ENCODE assay signal across 28 mouse cellular contexts in genomic region chrX:8927308-8927707, GRCm38 (mm10). TPM values are rescaled to one million over a fixed set of nuclear protein-coding genes. Genes with fewer than 3 reads are reported as not detected.
DNase-seq lines count a peak whose midpoint lies in the region; ATAC-seq and TF ChIP-seq lines count a peak whose summit lies in the region.
"Had no signal": no experiment of that assay in that cellular context is flagged by ENCODE, and none has a peak within 500 bp of the region (broad histone marks: within the 10 kb centered on the region; RNA-seq: fewer than 3 reads in every experiment).

No protein-coding gene starts in this region.

- TF ChIP-seq CTCF in hindbrain, postnatal 0 days (IDR thresholded peaks at IDR 0.05; ENCODE audit: low read depth): no peak

- H3K9me3 ChIP-seq in hindbrain, postnatal 0 days (ENCODE audit: low read length): no peaks in the 10 kb centered on the region
- H3K9me3 ChIP-seq in hindbrain, embryonic 14.5 days (ENCODE audit: control insufficient read depth, low read length): no peaks in the 10 kb centered on the region
- H3K9me3 ChIP-seq in midbrain, embryonic 11.5 days (ENCODE audit: control insufficient read depth, low read length): no peaks in the 10 kb centered on the region
- no peaks in the 10 kb centered on the region for H3K9me3 ChIP-seq in neural tube, embryonic 15.5 days (replicated peaks)
- H3K9me3 ChIP-seq: embryonic facial prominence, embryonic 15.5 days; heart, embryonic 12.5 days; hindbrain, embryonic 15.5 days had no signal

- H3K27me3 ChIP-seq in hindbrain, postnatal 0 days (ENCODE audit: insufficient read depth, low read length): no peaks in the 10 kb centered on the region
- no peaks in the 10 kb centered on the region for H3K27me3 ChIP-seq in hindbrain, embryonic 14.5 days (ENCODE audit: control insufficient read depth, insufficient read depth, low read length)
- no peaks in the 10 kb centered on the region for H3K27me3 ChIP-seq in midbrain, embryonic 11.5 days (ENCODE audit: control insufficient read depth, insufficient read depth, low read length)
- H3K27me3 ChIP-seq in neural tube, embryonic 15.5 days (replicated peaks): no peaks in the 10 kb centered on the region
- H3K27me3 ChIP-seq: embryonic facial prominence, embryonic 15.5 days; heart, embryonic 12.5 days; hindbrain, embryonic 15.5 days had no signal

- WGBS in hindbrain, postnatal 0 days: 48% methylated on average over 4 of the region's 4 CpGs
- 32% methylated on average over 4 of the region's 4 CpGs for WGBS in hindbrain, embryonic 14.5 days
- WGBS in midbrain, embryonic 11.5 days: 31% methylated on average over 4 of the region's 4 CpGs
- 27% methylated on average over 4 of the region's 4 CpGs for WGBS in neural tube, embryonic 15.5 days

- no peak for ATAC-seq in hindbrain, postnatal 0 days
- ATAC-seq in hindbrain, embryonic 14.5 days (ENCODE audit: low FRiP score): no peak
- ATAC-seq in midbrain, embryonic 11.5 days (ENCODE audit: low FRiP score): peak; percentile 68; the same call in 1 of the 2 replicates
- peak; percentile 50; the same call in 1 of the 2 replicates for ATAC-seq in neural tube, embryonic 15.5 days (ENCODE audit: low FRiP score)

- no peak overlapping the region for H3K9ac ChIP-seq in hindbrain, postnatal 0 days (replicated peaks; ENCODE audit: low read length)
- H3K9ac ChIP-seq in hindbrain, embryonic 14.5 days: no peak overlapping the region
- no peak overlapping the region for H3K9ac ChIP-seq in midbrain, embryonic 11.5 days (ENCODE audit: low read length)
- H3K9ac ChIP-seq in neural tube, embryonic 15.5 days (replicated peaks): no peak overlapping the region
- H3K9ac ChIP-seq: embryonic facial prominence, embryonic 15.5 days; heart, embryonic 12.5 days; hindbrain, embryonic 15.5 days had no signal

- H3K27ac ChIP-seq in hindbrain, postnatal 0 days: no peak overlapping the region
- no peak overlapping the region for H3K27ac ChIP-seq in hindbrain, embryonic 14.5 days
- no peak overlapping the region for H3K27ac ChIP-seq in midbrain, embryonic 11.5 days (ENCODE audit: low read depth, low read length)
- no peak overlapping the region for H3K27ac ChIP-seq in neural tube, embryonic 15.5 days (replicated peaks)
- H3K27ac ChIP-seq: embryonic facial prominence, embryonic 15.5 days; hindbrain, embryonic 15.5 days had no signal

- intact Hi-C loops in left cerebral cortex, postnatal 14 days (cut with DNase I): no loop called here

- H3K4me1 ChIP-seq in hindbrain, postnatal 0 days (ENCODE audit: insufficient read depth, low read length): no peaks in the 10 kb centered on the region
- no peaks in the 10 kb centered on the region for H3K4me1 ChIP-seq in hindbrain, embryonic 14.5 days (replicated peaks; ENCODE audit: control insufficient read depth, insufficient read depth, low read length)
- H3K4me1 ChIP-seq in midbrain, embryonic 11.5 days (ENCODE audit: control insufficient read depth, insufficient read depth, low read length): no peaks in the 10 kb centered on the region
- H3K4me1 ChIP-seq in neural tube, embryonic 15.5 days: no peaks in the 10 kb centered on the region
- H3K4me1 ChIP-seq: embryonic facial prominence, embryonic 15.5 days; heart, embryonic 12.5 days had no signal

- H3K4me3 ChIP-seq in hindbrain, postnatal 0 days (ENCODE audit: low read length): no peak overlapping the region
- H3K4me3 ChIP-seq in hindbrain, embryonic 14.5 days (replicated peaks; ENCODE audit: low read length): no peak overlapping the region
- H3K4me3 ChIP-seq in midbrain, embryonic 11.5 days (ENCODE audit: low read depth, low read length): no peak overlapping the region
- no peak overlapping the region for H3K4me3 ChIP-seq in neural tube, embryonic 15.5 days (replicated peaks)
- H3K4me3 ChIP-seq: embryonic facial prominence, embryonic 15.5 days; heart, embryonic 12.5 days; hindbrain, embryonic 15.5 days; myocyte had no signal

- no peak overlapping the region for H3K4me2 ChIP-seq in hindbrain, postnatal 0 days (ENCODE audit: low read depth, low read length)
- no peak overlapping the region for H3K4me2 ChIP-seq in hindbrain, embryonic 14.5 days (replicated peaks)
- no peak overlapping the region for H3K4me2 ChIP-seq in midbrain, embryonic 11.5 days
- no peak overlapping the region for H3K4me2 ChIP-seq in neural tube, embryonic 15.5 days
- H3K4me2 ChIP-seq: embryonic facial prominence, embryonic 15.5 days; heart, embryonic 12.5 days; hindbrain, embryonic 15.5 days; liver, embryonic 11.5 days had no signal

- no peaks in the 10 kb centered on the region for H3K36me3 ChIP-seq in hindbrain, postnatal 0 days (ENCODE audit: insufficient read depth, low read length)
- no peaks in the 10 kb centered on the region for H3K36me3 ChIP-seq in hindbrain, embryonic 14.5 days (replicated peaks; ENCODE audit: control insufficient read depth, insufficient read depth)
- no peaks in the 10 kb centered on the region for H3K36me3 ChIP-seq in midbrain, embryonic 11.5 days (ENCODE audit: control insufficient read depth, insufficient read depth, low read length)
- H3K36me3 ChIP-seq in neural tube, embryonic 15.5 days: no peaks in the 10 kb centered on the region
- H3K36me3 ChIP-seq: embryonic facial prominence, embryonic 15.5 days; heart, embryonic 12.5 days; hindbrain, embryonic 15.5 days had no signal

- DNase-seq in hindbrain, postnatal 0 days (ENCODE audit: low spot score): peak; percentile 25
- DNase-seq in hindbrain, embryonic 14.5 days (ENCODE audit: low spot score): no peak
- DNase-seq in embryo, embryonic 11 days: peak; percentile 11
- no peak for DNase-seq in midbrain, embryonic 11.5 days (ENCODE audit: low spot score, missing footprints)
- DNase-seq in left cerebral cortex, postnatal 14 days (ENCODE audit: low spot score in 2 of 2): no peak
- no peak for DNase-seq in thymus, adult 18-20 months
- DNase-seq: cerebellum, adult 8-10 months; heart, postnatal 14 days; kidney, adult 18-20 months; kidney, postnatal 10 days; layer of hippocampus, postnatal 36 days; lung, adult 18-20 months; lung, postnatal 14 days had no signal

RNA-seq across cellular contexts. Expression of gene B630019K06Rik, which starts 35.1 kb away (rescaled TPM):
- 94.8 and 110 TPM in 2 replicates for total RNA-seq in hindbrain, postnatal 0 days (2014; rRNA removed)
- 29.4 and 30.0 TPM in 2 replicates for polyA plus RNA-seq in hindbrain, postnatal 0 days (2015; fragmentation: Nextera tagmentation; extraction: Ambion mirVana)
- polyA plus RNA-seq in hindbrain, embryonic 14.5 days (2014; fragmentation: Nextera tagmentation; extraction: Ambion mirVana): 39.1 and 40.7 TPM in 2 replicates
- polyA plus RNA-seq in midbrain, embryonic 11.5 days (2014; fragmentation: Nextera tagmentation; extraction: Ambion mirVana): 8.1 and 9.7 TPM in 2 replicates
- 26.4 and 28.3 TPM in 2 replicates for polyA plus RNA-seq in neural tube, embryonic 15.5 days (2015; fragmentation: Nextera tagmentation; extraction: Ambion mirVana)
- total RNA-seq in left cerebral cortex, postnatal 14 days (2021): 10 to 100 TPM; 22.5 to 27.8 TPM
- total RNA-seq: megakaryocyte, adult 5-6 weeks had no signal

RNA-seq across cellular contexts. Expression of gene Fthl17b, which starts 35.5 kb away (rescaled TPM):
- not detected in 2 replicates for total RNA-seq in hindbrain, postnatal 0 days (2014; rRNA removed)
- polyA plus RNA-seq in hindbrain, postnatal 0 days (2015; fragmentation: Nextera tagmentation; extraction: Ambion mirVana): not detected in 2 replicates
- not detected in 2 replicates for polyA plus RNA-seq in hindbrain, embryonic 14.5 days (2014; fragmentation: Nextera tagmentation; extraction: Ambion mirVana)
- polyA plus RNA-seq in midbrain, embryonic 11.5 days (2014; fragmentation: Nextera tagmentation; extraction: Ambion mirVana): not detected in 2 replicates
- not detected in 2 replicates for polyA plus RNA-seq in neural tube, embryonic 15.5 days (2015; fragmentation: Nextera tagmentation; extraction: Ambion mirVana)
- total RNA-seq in left cerebral cortex, postnatal 14 days (2021): not detected
- total RNA-seq: adrenal gland, postnatal 4 days; gastrocnemius, adult 8-10 months; granulocyte monocyte progenitor cell, adult 5-6 weeks; heart, postnatal 14 days; layer of hippocampus, adult 18-20 months; layer of hippocampus, postnatal 36 days; left cerebral cortex, postnatal 25 days; megakaryocyte, adult 5-6 weeks had no signal
- polyA plus RNA-seq: C2C12; embryonic facial prominence, embryonic 15.5 days; frontal cortex, adult 2 months; heart, embryonic 12.5 days; hindbrain, embryonic 15.5 days; liver, embryonic 11.5 days; myocyte; stomach, embryonic 16.5 days had no signal

RNA-seq across cellular contexts. Expression of gene Fthl17c, which starts 49.1 kb away (rescaled TPM):
- not detected in 2 replicates for total RNA-seq in hindbrain, postnatal 0 days (2014; rRNA removed)
- polyA plus RNA-seq in hindbrain, postnatal 0 days (2015; fragmentation: Nextera tagmentation; extraction: Ambion mirVana): not detected in 2 replicates
- not detected in 2 replicates for polyA plus RNA-seq in hindbrain, embryonic 14.5 days (2014; fragmentation: Nextera tagmentation; extraction: Ambion mirVana)
- polyA plus RNA-seq in midbrain, embryonic 11.5 days (2014; fragmentation: Nextera tagmentation; extraction: Ambion mirVana): not detected in 2 replicates
- polyA plus RNA-seq in neural tube, embryonic 15.5 days (2015; fragmentation: Nextera tagmentation; extraction: Ambion mirVana): not detected in 2 replicates
- not detected for total RNA-seq in left cerebral cortex, postnatal 14 days (2021)
- total RNA-seq: adrenal gland, postnatal 4 days; gastrocnemius, adult 8-10 months; granulocyte monocyte progenitor cell, adult 5-6 weeks; heart, postnatal 14 days; layer of hippocampus, adult 18-20 months; layer of hippocampus, postnatal 36 days; left cerebral cortex, postnatal 25 days; megakaryocyte, adult 5-6 weeks had no signal
- polyA plus RNA-seq: C2C12; embryonic facial prominence, embryonic 15.5 days; frontal cortex, adult 2 months; heart, embryonic 12.5 days; hindbrain, embryonic 15.5 days; liver, embryonic 11.5 days; myocyte; stomach, embryonic 16.5 days had no signal

RNA-seq across cellular contexts. Expression of gene Gm5751, which starts 53.3 kb away (rescaled TPM):
- not detected in 2 replicates for total RNA-seq in hindbrain, postnatal 0 days (2014; rRNA removed)
- polyA plus RNA-seq in hindbrain, postnatal 0 days (2015; fragmentation: Nextera tagmentation; extraction: Ambion mirVana): not detected in 2 replicates
- not detected in 2 replicates for polyA plus RNA-seq in hindbrain, embryonic 14.5 days (2014; fragmentation: Nextera tagmentation; extraction: Ambion mirVana)
- polyA plus RNA-seq in midbrain, embryonic 11.5 days (2014; fragmentation: Nextera tagmentation; extraction: Ambion mirVana): not detected in 2 replicates
- polyA plus RNA-seq in neural tube, embryonic 15.5 days (2015; fragmentation: Nextera tagmentation; extraction: Ambion mirVana): not detected in 2 replicates
- not detected for total RNA-seq in left cerebral cortex, postnatal 14 days (2021)
- total RNA-seq: adrenal gland, postnatal 4 days; gastrocnemius, adult 8-10 months; granulocyte monocyte progenitor cell, adult 5-6 weeks; heart, postnatal 14 days; layer of hippocampus, adult 18-20 months; layer of hippocampus, postnatal 36 days; left cerebral cortex, postnatal 25 days; megakaryocyte, adult 5-6 weeks had no signal
- polyA plus RNA-seq: C2C12; embryonic facial prominence, embryonic 15.5 days; frontal cortex, adult 2 months; heart, embryonic 12.5 days; hindbrain, embryonic 15.5 days; liver, embryonic 11.5 days; myocyte; stomach, embryonic 16.5 days had no signal

RNA-seq across cellular contexts. Expression of gene Fthl17d, which starts 59.2 kb away (rescaled TPM):
- not detected in 2 replicates for total RNA-seq in hindbrain, postnatal 0 days (2014; rRNA removed)
- not detected in 2 replicates for polyA plus RNA-seq in hindbrain, postnatal 0 days (2015; fragmentation: Nextera tagmentation; extraction: Ambion mirVana)
- not detected in 2 replicates for polyA plus RNA-seq in hindbrain, embryonic 14.5 days (2014; fragmentation: Nextera tagmentation; extraction: Ambion mirVana)
- polyA plus RNA-seq in midbrain, embryonic 11.5 days (2014; fragmentation: Nextera tagmentation; extraction: Ambion mirVana): not detected in 2 replicates
- not detected in 2 replicates for polyA plus RNA-seq in neural tube, embryonic 15.5 days (2015; fragmentation: Nextera tagmentation; extraction: Ambion mirVana)
- not detected for total RNA-seq in left cerebral cortex, postnatal 14 days (2021)
- total RNA-seq: adrenal gland, postnatal 4 days; gastrocnemius, adult 8-10 months; granulocyte monocyte progenitor cell, adult 5-6 weeks; heart, postnatal 14 days; layer of hippocampus, adult 18-20 months; layer of hippocampus, postnatal 36 days; left cerebral cortex, postnatal 25 days; megakaryocyte, adult 5-6 weeks had no signal
- polyA plus RNA-seq: embryonic facial prominence, embryonic 15.5 days; frontal cortex, adult 2 months; heart, embryonic 12.5 days; hindbrain, embryonic 15.5 days; liver, embryonic 11.5 days; myocyte; stomach, embryonic 16.5 days had no signal

Comparison
In these comparisons a context has a peak if more than half of its experiments do, and no peak if none do; other contexts are left out.
1. DNase-seq: peak in hindbrain, postnatal 0 days (single experiment) and embryo, embryonic 11 days (single experiment); none in hindbrain, embryonic 14.5 days (single experiment), midbrain, embryonic 11.5 days (single experiment), left cerebral cortex, postnatal 14 days (0 of 2) and thymus, adult 18-20 months (0 of 2).
2. ATAC-seq: peak in midbrain, embryonic 11.5 days (single experiment) and neural tube, embryonic 15.5 days (single experiment); none in hindbrain, postnatal 0 days (single experiment) and hindbrain, embryonic 14.5 days (single experiment).